Mouse (Mus musculus): ENCODE measurements at regions not wholly inside any gene's neighbourhood (a gene's known extent, or its start where the extent isn't known, plus 50 kb on each side); places are given as distances from the start of the nearest gene placed in this dataset.
A peak's percentile ranks its signal among the peaks of the same experiment; 100 is the strongest.

DNA sequence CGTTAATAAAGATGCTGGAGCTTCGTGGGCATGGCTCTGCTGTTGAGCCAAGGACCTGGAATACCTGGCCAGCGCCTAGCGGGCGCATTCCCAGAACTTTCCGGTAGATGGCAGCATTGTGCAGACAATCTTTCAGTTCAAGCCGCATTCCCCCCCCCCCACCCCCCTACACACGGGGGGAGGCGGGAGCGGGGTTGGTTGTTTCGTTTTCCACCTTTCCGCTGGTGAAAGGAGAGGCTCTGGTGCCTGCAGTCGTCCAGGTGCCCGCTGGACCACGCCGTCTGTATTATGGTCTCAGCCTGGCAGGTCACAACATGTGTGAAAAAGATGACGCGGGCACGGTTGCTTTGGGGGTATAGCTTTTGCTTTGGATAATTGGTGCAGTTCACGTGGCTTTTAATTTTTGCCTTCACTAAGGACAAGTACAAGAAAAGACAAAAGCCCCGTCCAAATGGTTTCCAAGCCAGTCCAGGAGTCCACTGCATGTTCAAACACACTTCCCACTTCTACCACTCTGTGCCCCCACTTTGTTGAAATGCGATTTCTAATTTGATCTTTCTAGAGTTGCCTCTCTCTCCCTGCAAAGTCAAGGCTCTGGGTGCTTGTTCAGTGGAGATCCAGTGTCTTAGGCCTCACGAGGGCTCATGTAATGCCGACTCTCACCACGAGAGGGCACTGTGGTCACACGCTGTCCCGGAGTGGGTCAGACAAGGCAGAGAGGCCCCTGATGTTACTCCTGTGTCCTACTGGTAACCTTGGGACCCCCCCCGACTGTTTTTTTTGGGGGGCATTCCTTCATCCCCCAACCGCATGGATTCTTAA, 52.3 kb upstream of the Igfbp7 start:
- DNase-seq (ENCODE audit: low read depth, low spot score), result peak; percentile 93
- peak overlapping the region; percentile 71 for H3K9ac ChIP-seq (ENCODE audit: control insufficient read depth, low read depth, low read length, poor library complexity, severe bottlenecking)
- TF ChIP-seq NELFE (IDR thresholded peaks at IDR 0.05; ENCODE audit: low read depth, low read length) (peak; percentile 23; the same call in 1 of the 2 replicates), MAX (IDR thresholded peaks at IDR 0.05; ENCODE audit: low read length) (peak; percentile 74), ZC3H11A (IDR thresholded peaks at IDR 0.05; ENCODE audit: low read depth, low read length) (peak; percentile 63), KAT2A (conservative IDR thresholded peaks at IDR 0.05; ENCODE audit: low read depth, low read length) (no peak), MAZ (IDR thresholded peaks at IDR 0.05; ENCODE audit: low read depth, low read length) (peak; percentile 97), CTCF (IDR thresholded peaks at IDR 0.05 in 2 of 3, conservative IDR thresholded peaks at IDR 0.05 in 1 of 3; ENCODE audit: control insufficient read depth in 1 of 3, insufficient read depth in 1 of 3, low read depth in 2 of 3, low read length in 3 of 3, poor library complexity in 1 of 3, severe bottlenecking in 1 of 3) (peak; percentile 98 to 99 (median 98)), TCF12 (IDR thresholded peaks at IDR 0.05; ENCODE audit: low read depth, low read length) (no peak), BHLHE40 (IDR thresholded peaks at IDR 0.05; ENCODE audit: borderline replicate concordance, low read depth, low read length) (peak; percentile 48; the same call in 1 of the 2 replicates), POLR2A (IDR thresholded peaks at IDR 0.05; ENCODE audit: control insufficient read depth in 1 of 2, insufficient read depth in 1 of 2, low read depth in 1 of 2, low read length in 2 of 2, poor library complexity in 1 of 2) (peak in 1 of 2 experiments; percentile 39; a peak in 1 of 4 replicates), MYB (IDR thresholded peaks at IDR 0.05; ENCODE audit: low read depth, low read length) (no peak), SMC3 (IDR thresholded peaks at IDR 0.05; ENCODE audit: low read depth, low read length) (peak; percentile 78), MYC (IDR thresholded peaks at IDR 0.05; ENCODE audit: low read depth, low read length) (peak; percentile 60; the same call in 1 of the 2 replicates), EP300 (IDR thresholded peaks at IDR 0.05; ENCODE audit: low read depth in 1 of 2, low read length in 2 of 2) (no peak), RAD21 (IDR thresholded peaks at IDR 0.05; ENCODE audit: low read depth, low read length) (peak; percentile 90), TBP (IDR thresholded peaks at IDR 0.05; ENCODE audit: low read depth, low read length) (peak; percentile 17; the same call in 1 of the 2 replicates), ETS1 (IDR thresholded peaks at IDR 0.05; ENCODE audit: low read depth, low read length) (no peak), SIN3A (IDR thresholded peaks at IDR 0.05; ENCODE audit: low read length) (peak; percentile 48), MXI1 (IDR thresholded peaks at IDR 0.05; ENCODE audit: low read depth, low read length) (peak; percentile 57), POLR2AphosphoS2 (IDR thresholded peaks at IDR 0.05; ENCODE audit: low read length) (no peak), E2F4 (IDR thresholded peaks at IDR 0.05; ENCODE audit: borderline replicate concordance, low read depth, low read length) (no peak), HCFC1 (IDR thresholded peaks at IDR 0.05; ENCODE audit: low read depth, low read length) (peak; percentile 33; the same call in 1 of the 2 replicates)
- H3K4me3 ChIP-seq (ENCODE audit: control insufficient read depth in 1 of 2, insufficient read depth in 1 of 2, low read depth in 2 of 2, low read length in 2 of 2), result peak overlapping the region; percentile 77 to 84
- H3K79me2 ChIP-seq (ENCODE audit: control insufficient read depth, insufficient read depth, low read length, poor library complexity), result no peaks in the 10 kb centered on the region
- peak overlapping the region; percentile 8; the same call in 1 of the 2 replicates for H3K27ac ChIP-seq (ENCODE audit: control insufficient read depth, low read depth, low read length)
- H3K27me3 ChIP-seq (ENCODE audit: control insufficient read depth in 1 of 2, insufficient read depth in 2 of 2, low read length in 2 of 2), result no peaks in the 10 kb centered on the region
- no peaks in the 10 kb centered on the region for H3K9me3 ChIP-seq (replicated peaks; ENCODE audit: insufficient read depth, low read length)
- H3K36me3 ChIP-seq (ENCODE audit: control insufficient read depth in 1 of 2, insufficient read depth in 2 of 2, low read length in 2 of 2), result no peaks in the 10 kb centered on the region
- no peaks in the 10 kb centered on the region; a peak in 2 of 4 replicates for H3K4me1 ChIP-seq (ENCODE audit: control insufficient read depth in 1 of 2, insufficient read depth in 2 of 2, low read length in 2 of 2)

Measured in MEL (cell line).